Mouse (Mus musculus) kidney, postnatal 14 days (tissue): Measurements from ENCODE around the gene Rmnd1.
A peak's percentile ranks its signal among the peaks of the same experiment; 100 is the strongest.
"Not testable (repeated sequence)": the region's sequence is repeated elsewhere in the genome, so short reads cannot be mapped to it uniquely, and the experiment has no call there.

ENCODE experiments used
- DNase-seq: peaks from one replicate; pipeline ENCODE4 v3.0.0; 2022; ENCODE audit warnings: mixed read lengths

Gene Rmnd1

DNA sequence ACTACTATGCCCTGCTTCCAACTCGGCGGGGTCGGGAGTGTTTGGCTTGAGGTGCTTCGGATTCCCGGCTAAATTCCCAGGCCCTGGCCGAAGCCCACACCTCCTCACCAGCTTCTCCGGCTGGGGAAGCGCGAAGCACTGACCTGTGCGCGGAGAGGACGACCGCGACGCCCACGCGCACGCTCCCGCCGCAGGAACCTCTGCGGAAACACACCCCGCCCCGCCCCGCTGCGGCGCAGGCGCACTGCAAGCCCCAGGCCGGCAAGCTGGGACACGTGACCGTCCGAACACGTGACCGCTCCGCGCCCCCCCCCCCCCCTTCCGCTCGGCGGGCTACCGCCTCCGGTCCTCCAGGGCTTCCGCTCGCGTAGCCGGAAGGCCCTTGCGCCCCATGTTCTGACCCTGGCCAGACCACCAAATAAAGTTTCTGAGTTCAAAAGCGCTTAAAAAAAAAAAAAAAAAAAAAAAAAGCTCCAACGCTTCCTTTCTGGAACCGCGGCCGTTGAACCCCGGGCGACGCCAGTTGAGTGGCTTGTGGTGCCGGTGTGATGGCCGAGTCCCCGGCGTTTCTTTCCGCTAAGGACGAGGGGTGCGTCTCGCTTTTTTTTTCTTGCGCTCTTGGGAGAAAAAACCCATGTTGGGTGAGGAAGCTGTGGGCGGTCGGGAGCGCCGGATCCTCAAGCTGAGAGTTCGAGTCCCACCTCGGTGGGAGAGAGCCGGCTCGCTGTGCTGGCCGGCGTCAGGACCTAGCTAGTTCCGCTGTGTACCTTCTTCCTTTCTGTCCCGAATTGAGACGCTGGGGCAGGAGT, at the start of gene Rmnd1, which contains the start of gene Armt1:
Gene Rmnd1 (minus strand): TSS at position 266 of the 809 bp plus-strand sequence.
Gene Armt1 (plus strand): TSS at position 345 of the 809 bp plus-strand sequence.
- DNase-seq, result peak; percentile 98

DNA sequence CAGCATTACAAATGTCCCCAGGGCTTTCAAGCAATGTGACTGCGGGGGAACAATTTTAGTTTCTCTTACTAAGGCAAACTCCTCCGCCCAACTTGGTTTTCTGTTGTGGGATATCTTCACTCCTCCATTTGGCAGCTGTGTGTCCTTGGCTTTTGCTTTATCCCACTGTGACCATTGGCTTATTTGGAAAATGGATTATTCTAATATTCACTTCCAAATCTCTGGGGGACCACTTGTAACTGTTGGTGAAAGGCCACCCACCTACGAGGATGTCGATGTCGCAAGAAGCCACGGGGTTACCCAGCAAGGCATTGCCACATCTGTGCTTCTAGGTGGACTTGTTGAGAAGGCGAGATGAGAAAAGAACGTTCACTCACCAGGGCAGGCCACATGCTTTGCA, 49.5 kb upstream of the Rmnd1 start:
- DNase-seq, result no peak

GRCm38 (mm10) chr10:4480929-4481328, 48.7 kb upstream of the Rmnd1 start:
- DNase-seq, result no peak

DNA sequence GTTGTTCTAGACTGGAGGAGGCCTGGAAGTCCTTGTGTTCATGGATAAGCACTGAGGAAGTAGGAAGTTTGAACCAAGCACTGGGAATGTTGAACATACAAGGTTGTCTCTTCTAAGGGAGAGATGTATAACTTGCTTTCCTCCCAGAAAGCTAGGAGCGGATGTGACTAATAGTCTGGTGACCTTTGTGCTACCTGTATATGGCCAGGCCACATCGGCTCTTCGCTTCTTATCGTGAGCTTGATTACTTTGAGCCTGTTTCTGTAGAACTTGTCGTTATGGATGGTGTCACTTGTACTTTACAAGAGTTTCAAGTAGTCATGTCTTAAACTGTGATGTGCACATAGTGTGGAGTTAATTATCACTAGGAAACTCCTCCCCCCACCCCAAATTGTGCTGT, 44.4 kb upstream of the Rmnd1 start:
- no peak for DNase-seq

DNA sequence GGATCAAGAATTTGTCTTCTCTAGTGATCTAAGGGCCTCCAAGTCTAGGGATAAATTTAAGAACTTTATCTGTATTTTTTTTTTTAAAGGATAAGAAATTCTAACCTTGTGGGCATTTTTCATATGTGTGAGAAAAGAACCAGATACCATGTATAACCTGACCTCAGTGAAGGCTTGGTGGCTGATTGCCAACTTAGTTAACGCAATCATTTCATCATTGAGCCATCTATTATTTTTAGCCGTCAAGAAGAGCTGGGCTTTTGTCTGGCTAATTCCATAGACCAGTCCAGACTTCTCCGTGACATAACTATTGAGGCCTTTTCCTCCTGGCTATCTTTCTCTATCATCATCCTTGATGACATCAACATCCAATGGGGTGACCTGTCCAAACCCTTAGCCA, 43.2 kb upstream of the Rmnd1 start:
- no peak for DNase-seq

DNA sequence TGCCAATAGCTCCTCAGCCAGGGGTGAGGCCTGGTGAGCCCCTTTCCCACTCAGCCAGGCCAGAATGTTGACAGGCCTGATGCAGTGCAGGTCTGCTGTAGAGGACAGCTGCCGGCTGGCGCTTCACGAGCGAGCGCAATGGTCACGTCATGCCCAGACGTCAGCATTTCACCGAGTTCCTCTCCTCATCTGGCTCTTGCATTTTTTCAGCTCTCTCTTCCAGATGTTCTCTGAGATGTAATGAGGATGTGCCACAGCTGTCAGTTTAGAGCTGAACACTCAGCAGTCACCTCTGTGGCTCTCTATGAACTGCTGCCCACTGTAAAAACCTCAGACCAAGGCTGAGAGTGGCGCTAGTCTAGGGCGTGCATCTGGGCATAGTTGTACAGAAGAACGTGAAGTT, 41.4 kb upstream of the Rmnd1 start:
- DNase-seq, result no peak

- DNase-seq, result no peak
Observed at GRCm38 (mm10) chr10:4469406-4469805, 37.2 kb upstream of the Rmnd1 start.

- DNase-seq, result no peak
Observed at GRCm38 (mm10) chr10:4465799-4466198, 33.6 kb upstream of the Rmnd1 start.

DNA sequence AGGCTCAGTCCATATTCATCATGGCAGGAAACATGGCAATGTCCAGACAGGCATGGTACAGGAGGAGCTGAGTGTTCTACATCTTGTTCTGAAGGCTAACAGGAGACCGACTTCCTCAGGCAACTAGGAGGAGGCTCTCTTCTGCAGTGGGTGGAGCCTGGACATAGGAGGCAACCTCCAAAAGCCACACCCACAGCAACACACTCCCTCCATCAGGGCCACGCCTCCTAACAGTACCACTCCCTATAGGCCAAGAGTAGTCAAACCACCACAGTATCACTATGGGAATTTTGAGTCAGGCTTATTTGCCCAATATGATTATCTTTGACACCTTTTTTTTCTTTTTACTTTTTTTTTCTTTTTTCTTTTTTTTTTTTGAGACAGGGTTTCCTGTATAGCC, 28.0 kb upstream of the Rmnd1 start:
- no peak for DNase-seq

DNA sequence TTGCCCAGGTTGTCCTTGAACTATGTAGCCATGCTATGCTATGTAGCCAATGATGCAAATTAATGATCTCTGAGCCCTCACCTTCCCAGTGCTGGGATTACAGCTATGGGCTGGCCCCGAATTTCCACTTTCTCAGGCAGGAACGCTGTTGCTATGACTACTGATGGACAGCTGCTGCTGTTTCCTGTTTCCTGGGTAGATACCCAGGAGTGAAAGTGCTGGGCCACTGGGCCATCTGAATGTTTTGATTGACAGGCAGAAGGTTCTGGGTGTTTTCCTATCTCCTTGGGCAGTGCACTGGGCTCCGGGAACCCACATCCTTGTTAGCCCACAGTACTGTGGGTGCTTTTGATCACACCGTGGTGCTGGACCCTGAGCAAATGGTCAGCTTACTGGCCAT, 24.2 kb upstream of the Rmnd1 start:
- no peak for DNase-seq

GRCm38 (mm10) chr10:4435416-4435815, 3.2 kb upstream of the Rmnd1 start:
- no peak for DNase-seq

- not testable (repeated sequence) for DNase-seq
Observed at GRCm38 (mm10) chr10:4433871-4434270, 1.7 kb upstream of the Rmnd1 start.

- DNase-seq, result peak; percentile 36
Observed at GRCm38 (mm10) chr10:4432996-4433755, 988 bp upstream of the Rmnd1 start.

- no peak for DNase-seq
Observed at GRCm38 (mm10) chr10:4431746-4432122, 454 bp downstream of the Rmnd1 start.

GRCm38 (mm10) chr10:4430826-4431225, 1.4 kb downstream of the Rmnd1 start:
- DNase-seq, result peak; percentile 36

GRCm38 (mm10) chr10:4430399-4430798, 1.8 kb downstream of the Rmnd1 start:
- no peak for DNase-seq

DNA sequence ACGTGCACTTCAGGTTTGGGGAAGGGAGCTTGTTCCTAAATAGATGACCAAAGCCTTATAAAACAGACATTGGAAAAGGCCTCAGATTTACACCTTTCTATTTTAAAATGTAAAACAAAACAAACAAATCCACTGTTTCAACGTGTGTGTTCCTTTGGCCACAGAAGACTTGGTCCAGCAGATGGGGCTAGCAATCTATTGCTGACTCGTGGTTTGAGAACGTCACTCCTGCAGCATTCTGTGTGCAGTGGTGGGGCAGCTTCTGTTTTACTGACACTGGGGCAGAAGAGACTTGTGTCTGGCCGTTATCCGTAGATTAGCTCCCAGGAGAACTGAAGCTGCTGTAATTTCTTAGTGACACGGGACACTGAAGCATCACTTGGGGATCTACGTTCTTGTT, 6.9 kb downstream of the Rmnd1 start:
- DNase-seq, result peak; percentile 21

DNA sequence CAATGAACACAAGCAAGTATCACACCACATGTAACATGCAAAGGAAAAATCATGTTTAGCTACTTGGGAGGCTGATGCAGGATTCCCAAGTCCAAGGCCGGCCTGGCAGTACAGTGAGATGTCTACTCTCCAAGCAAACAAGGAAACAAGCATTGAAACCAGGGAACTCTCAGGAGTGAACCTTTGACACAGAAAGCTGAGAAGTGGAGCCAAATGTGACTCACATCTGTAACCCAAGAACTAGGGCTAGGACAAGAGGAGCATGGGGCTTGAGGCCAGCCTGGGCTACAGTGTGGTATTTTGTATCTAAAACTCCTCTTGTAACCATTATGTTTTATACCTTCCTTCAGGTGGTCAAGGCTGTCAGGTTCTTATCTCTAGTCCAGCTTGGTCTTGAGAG, 25.0 kb downstream of the Rmnd1 start:
- DNase-seq, result no peak

- no peak for DNase-seq
Observed at GRCm38 (mm10) chr10:4405511-4405910, 26.7 kb downstream of the Rmnd1 start.

GRCm38 (mm10) chr10:4404895-4405491, 27.2 kb downstream of the Rmnd1 start:
- peak; percentile 63 for DNase-seq

DNA sequence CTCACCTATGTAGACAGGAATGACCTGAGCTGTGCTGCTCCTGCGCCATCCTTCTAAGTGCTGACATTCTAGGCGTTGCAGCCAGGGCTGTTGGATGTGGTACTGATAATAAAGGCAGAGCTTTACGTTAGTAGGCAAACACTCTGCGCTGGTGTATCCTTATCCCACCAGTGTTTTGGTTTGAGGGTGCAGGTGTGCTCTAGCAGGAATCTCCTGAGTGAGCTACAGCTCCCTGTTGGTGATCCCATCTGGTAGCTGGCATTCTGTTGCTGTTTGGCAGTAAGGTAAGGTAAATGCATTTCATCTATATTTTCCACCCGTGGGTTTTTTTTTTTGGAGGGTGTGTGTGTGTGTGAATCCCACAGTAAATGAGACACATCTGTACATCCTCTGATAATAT, 34.1 kb downstream of the Rmnd1 start:
- no peak for DNase-seq

DNA sequence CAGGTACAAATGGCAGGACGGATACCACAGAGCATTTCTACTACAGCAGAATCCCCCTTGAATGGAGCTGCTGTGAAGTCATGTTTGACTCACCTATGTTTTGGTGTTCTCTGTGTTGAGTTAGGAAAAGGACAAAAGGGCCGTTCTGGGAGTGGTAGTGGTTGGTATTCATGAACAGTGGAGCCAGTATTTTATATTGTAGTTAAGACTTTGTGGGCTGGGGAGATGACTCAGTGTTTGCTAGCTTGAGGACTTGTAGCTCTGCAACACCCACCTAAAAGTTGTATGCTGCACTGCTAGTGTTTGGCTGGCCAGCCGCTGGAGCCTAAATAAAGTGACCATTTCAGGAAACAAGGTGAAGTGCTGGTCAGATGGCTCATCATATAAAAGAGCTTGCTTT, 36.9 kb downstream of the Rmnd1 start:
- no peak for DNase-seq

DNA sequence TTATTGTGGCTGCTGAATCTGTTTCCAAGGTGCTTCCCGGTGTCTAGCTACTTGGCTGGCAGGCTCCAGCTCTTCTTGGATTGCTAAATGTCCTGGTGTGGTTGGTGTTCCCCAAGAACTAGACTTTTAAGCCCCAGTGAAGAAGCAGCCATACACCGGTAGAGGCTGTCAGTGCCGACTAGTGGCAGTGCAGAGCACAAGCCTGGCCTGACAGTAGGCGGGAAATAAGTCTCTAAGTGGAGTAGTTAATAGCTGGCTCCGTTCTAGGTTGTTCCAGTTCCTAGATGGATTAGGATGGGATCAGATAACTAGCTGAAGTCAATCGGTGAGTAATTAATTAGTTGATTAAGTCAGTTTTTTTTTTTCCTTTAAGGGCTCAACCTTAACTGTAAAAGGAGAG, 40.3 kb downstream of the Rmnd1 start:
- peak; percentile 43 for DNase-seq

DNA sequence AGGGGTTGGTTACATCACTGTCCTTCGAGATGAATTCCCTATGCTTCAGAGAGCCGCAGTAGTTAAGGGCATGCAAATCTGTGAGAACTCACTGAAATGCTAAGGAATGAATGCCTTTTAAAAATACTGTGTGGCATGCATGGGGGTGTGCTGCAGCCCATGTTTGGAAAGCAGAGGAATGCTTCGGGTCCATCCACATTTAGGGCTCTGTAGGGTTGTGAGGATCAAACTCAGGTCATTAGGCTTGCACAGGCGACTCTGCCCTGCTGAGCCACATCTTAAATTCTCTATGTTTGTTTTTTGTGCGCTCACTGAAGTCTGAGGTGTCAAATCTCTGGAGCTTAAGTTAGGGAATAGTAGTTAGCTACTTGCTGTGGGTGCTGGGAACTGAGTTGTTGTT, 41.1 kb downstream of the Rmnd1 start:
- DNase-seq, result no peak
